Mouse (Mus musculus) small intestine, adult 2 months (tissue): ENCODE results near the gene Gfi1.

ENCODE experiments used
- CTCF ChIP-seq: fragments of 200-500 bp; IDR thresholded peaks from 2 replicates; pipeline ENCODE4 v1.5.1; 2012; ENCODE audit warnings: low read depth, mild to moderate bottlenecking, control low read depth, inconsistent platforms, low read length, moderate library complexity, mixed read lengths; ENCODE audit not compliant: insufficient replicate concordance, insufficient read length; ENCODE audit errors: extremely low read depth
- POLR2A ChIP-seq: fragments of 200-500 bp; IDR thresholded peaks from 2 replicates; pipeline ENCODE4 v1.6.1; 2012; ENCODE audit warnings: low read depth, mild to moderate bottlenecking, control low read depth, inconsistent platforms, low read length, moderate library complexity

DNA sequence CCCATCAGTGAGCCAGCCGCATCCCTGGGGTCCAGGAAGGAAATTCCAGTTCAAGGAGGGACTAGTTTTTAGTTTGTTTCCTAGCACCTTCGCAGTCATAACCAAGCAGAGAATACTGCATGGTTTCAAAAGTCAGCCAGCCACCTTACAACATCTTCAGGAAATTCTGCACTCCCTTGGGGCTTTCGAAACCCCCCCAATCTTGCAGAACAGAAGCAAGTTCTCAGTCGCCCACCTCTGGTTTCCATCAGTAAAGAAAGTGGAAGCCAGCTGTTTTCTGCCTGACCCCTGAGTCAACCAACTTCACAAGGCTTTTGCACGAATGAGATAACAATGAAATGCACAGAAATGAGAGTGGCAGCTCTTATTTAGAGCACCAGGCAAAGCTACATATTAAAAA lies 47.4 kb downstream of the Gfi1 start:
- TF ChIP-seq CTCF, result no peak
- no peak for TF ChIP-seq POLR2A
